In the genomic region with DNA sequence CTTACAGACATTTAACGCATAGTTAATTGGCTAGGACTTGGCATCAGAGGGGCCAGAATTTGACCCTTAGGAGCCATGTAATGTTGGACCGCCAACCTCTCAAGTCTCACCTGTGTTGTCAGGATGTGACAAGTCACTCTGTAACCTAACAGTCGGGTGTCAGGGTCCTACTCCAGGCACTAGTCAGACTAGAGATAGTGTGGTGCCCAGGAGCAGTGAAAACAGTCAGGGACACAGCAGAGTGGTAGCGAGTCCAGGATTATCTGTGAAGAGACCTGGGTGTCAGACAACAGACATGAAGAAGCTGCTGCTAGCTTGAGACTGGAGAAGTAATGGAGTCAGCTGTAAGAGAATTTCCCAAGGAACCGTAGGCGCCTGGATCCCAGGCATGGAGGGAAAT, we compare ENCODE assay signal across 23 mouse cellular contexts. TPM values are rescaled to one million over a fixed set of nuclear protein-coding genes. Genes with fewer than 3 reads are reported as not detected.
DNase-seq lines count a peak whose midpoint lies in the region; ATAC-seq and TF ChIP-seq lines count a peak whose summit lies in the region.
"Had no signal": no experiment of that assay in that cellular context is flagged by ENCODE, and none has a peak within 500 bp of the region (broad histone marks: within the 10 kb centered on the region; RNA-seq: fewer than 3 reads in every experiment).

No protein-coding gene starts in this region.

- 79% methylated on average over 6 of the region's 6 CpGs for WGBS in kidney, embryonic 16.5 days
- 63% methylated on average over 6 of the region's 6 CpGs for WGBS in lung, embryonic 14.5 days

- ATAC-seq in kidney, embryonic 16.5 days (ENCODE audit: low FRiP score, low TSS enrichment), result 0 out of 2 replicates have a peak, but pooled peaks have one; percentile 43
- ATAC-seq in lung, embryonic 14.5 days (ENCODE audit: insufficient read depth), result peak; percentile 57
- ATAC-seq in G1E (ENCODE audit: extremely low read depth, insufficient number of reproducible peaks, low FRiP score, poor library complexity, severe bottlenecking), result no peak
- ATAC-seq in megakaryocyte-erythroid progenitor cell, adult 5-6 weeks (replicated peaks; ENCODE audit: low FRiP score, low TSS enrichment, poor library complexity, severe bottlenecking), result peak; percentile 42
- ATAC-seq: activated CD4-positive, CD25-positive, alpha-beta regulatory T cell, adult 4 months had no signal

- peaks cover 32% of the 10 kb centered on the region for H3K4me1 ChIP-seq in kidney, embryonic 16.5 days (ENCODE audit: insufficient read depth, low read length)
- H3K4me1 ChIP-seq in lung, embryonic 14.5 days (ENCODE audit: insufficient read depth), result peaks cover 18% of the 10 kb centered on the region
- H3K4me1 ChIP-seq in G1E (ENCODE audit: insufficient read depth, low read depth, low read length), result peaks cover 74% of the 10 kb centered on the region

- no peak for TF ChIP-seq CTCF in lung, embryonic 14.5 days (IDR thresholded peaks at IDR 0.05; ENCODE audit: low read depth)
- no peak for TF ChIP-seq CTCF in G1E (IDR thresholded peaks at IDR 0.05; ENCODE audit: low read depth, low read length)

- H3K9ac ChIP-seq in kidney, embryonic 16.5 days (replicated peaks; ENCODE audit: low read length), result no peak overlapping the region
- H3K9ac ChIP-seq in lung, embryonic 14.5 days, result no peak overlapping the region
- H3K9ac ChIP-seq: hindbrain, embryonic 15.5 days; neural tube, embryonic 12.5 days had no signal

- no peak overlapping the region for H3K4me3 ChIP-seq in kidney, embryonic 16.5 days (ENCODE audit: low read length)
- H3K4me3 ChIP-seq in lung, embryonic 14.5 days (ENCODE audit: low read depth, low read length), result no peak overlapping the region
- H3K4me3 ChIP-seq in G1E (ENCODE audit: low read depth, low read length), result peak overlapping the region; percentile 31; the same call in 1 of the 2 replicates
- H3K4me3 ChIP-seq: forebrain, embryonic 10.5 days; heart, embryonic 10.5 days; hindbrain, embryonic 15.5 days; megakaryocyte, embryonic 14.5 days; neural tube, embryonic 12.5 days had no signal

- no peaks in the 10 kb centered on the region for H3K27me3 ChIP-seq in kidney, embryonic 16.5 days (ENCODE audit: insufficient read depth, low read length)
- H3K27me3 ChIP-seq in lung, embryonic 14.5 days (ENCODE audit: insufficient read depth, low read length), result no peaks in the 10 kb centered on the region
- H3K27me3 ChIP-seq in G1E (ENCODE audit: insufficient read depth, low read length), result no peaks in the 10 kb centered on the region
- H3K27me3 ChIP-seq: hindbrain, embryonic 15.5 days; megakaryocyte, embryonic 14.5 days; neural tube, embryonic 12.5 days had no signal

- no peak overlapping the region for H3K27ac ChIP-seq in kidney, embryonic 16.5 days (ENCODE audit: low read length)
- no peak overlapping the region for H3K27ac ChIP-seq in lung, embryonic 14.5 days (ENCODE audit: low read depth)
- H3K27ac ChIP-seq: forebrain, embryonic 10.5 days; heart, embryonic 10.5 days; hindbrain, embryonic 15.5 days; neural tube, embryonic 12.5 days had no signal

- no peak overlapping the region for H3K4me2 ChIP-seq in kidney, embryonic 16.5 days (replicated peaks; ENCODE audit: low read depth, low read length)
- no peak overlapping the region for H3K4me2 ChIP-seq in lung, embryonic 14.5 days
- H3K4me2 ChIP-seq: hindbrain, embryonic 15.5 days; neural tube, embryonic 12.5 days had no signal

- no peak for DNase-seq in kidney, adult 11 months
- DNase-seq in lung, embryonic 14.5 days, result no peak
- no peak for DNase-seq in lung, adult 18-20 months
- DNase-seq in G1E (ENCODE audit: low spot score), result no peak
- no peak for DNase-seq in ovary, postnatal 14 days (ENCODE audit: low spot score)
- DNase-seq: adrenal gland, adult 8-10 months; cerebellum, adult 11-12 months; cerebellum, postnatal 10 days; gastrocnemius, postnatal 10 days; kidney, adult 8-10 months; kidney, postnatal 25 days; liver; midbrain, embryonic 14.5 days; retina, postnatal 1 day; thymus, postnatal 25 days had no signal

- H3K36me3 ChIP-seq in kidney, embryonic 16.5 days (ENCODE audit: insufficient read depth, low read length), result no peaks in the 10 kb centered on the region
- H3K36me3 ChIP-seq in lung, embryonic 14.5 days (ENCODE audit: insufficient read depth), result no peaks in the 10 kb centered on the region
- H3K36me3 ChIP-seq in G1E (replicated peaks), result peaks cover 11% of the 10 kb centered on the region
- H3K36me3 ChIP-seq: forebrain, embryonic 10.5 days; heart, embryonic 10.5 days; hindbrain, embryonic 15.5 days; neural tube, embryonic 12.5 days had no signal

- no peaks in the 10 kb centered on the region for H3K9me3 ChIP-seq in kidney, embryonic 16.5 days (ENCODE audit: low read length)
- H3K9me3 ChIP-seq in lung, embryonic 14.5 days (ENCODE audit: low read depth, low read length), result no peaks in the 10 kb centered on the region
- no peaks in the 10 kb centered on the region for H3K9me3 ChIP-seq in G1E (replicated peaks)
- H3K9me3 ChIP-seq: forebrain, embryonic 10.5 days; heart, embryonic 10.5 days; hindbrain, embryonic 15.5 days; megakaryocyte, embryonic 14.5 days; neural tube, embryonic 12.5 days had no signal

RNA-seq across cellular contexts. Expression of a gene that starts 45.0 kb away (rescaled TPM):
- polyA plus RNA-seq in kidney, embryonic 16.5 days (2015; fragmentation: Nextera tagmentation; extraction: Ambion mirVana), result 8.6 and 8.8 TPM in 2 replicates
- 15.3 and 16.7 TPM in 2 replicates for polyA plus RNA-seq in lung, embryonic 14.5 days (2014; fragmentation: Nextera tagmentation; extraction: Ambion mirVana)
- total RNA-seq in G1E (2014; fragmentation: Nextera tagmentation), result 42.7 and 45.3 TPM in 2 replicates
- total RNA-seq in G1E (2017), result 17.3 and 17.5 TPM in 2 replicates
- polyA plus RNA-seq in G1E (2012), result 17.2 and 20.8 TPM in 2 replicates
- total RNA-seq in megakaryocyte-erythroid progenitor cell, adult 5-6 weeks (2014; fragmentation: Nextera tagmentation), result 38.6 and 43.4 TPM in 2 replicates
- total RNA-seq in megakaryocyte-erythroid progenitor cell, adult 5-6 weeks (2017), result 31.8 and 53.7 TPM in 2 replicates
